Mouse (Mus musculus): ENCODE data around the gene Dmgdh. TPM values are rescaled to one million over a fixed set of nuclear protein-coding genes. Genes with fewer than 3 reads are reported as not detected.

Dmgdh gene
- polyA plus RNA-seq, 1 experiment from 2014 or later, result not detected

- Histone ChIP-seq H3K4me2 (no peak overlapping the region), H3K4me3 (ENCODE audit: low read depth, low read length) (no peak overlapping the region), H3K4me1 (ENCODE audit: control insufficient read depth, insufficient read depth, low read length) (peaks cover 3% of the 10 kb centered on the region), H3K9me3 (ENCODE audit: control insufficient read depth, low read length) (no peaks in the 10 kb centered on the region), H3K27me3 (ENCODE audit: control insufficient read depth, insufficient read depth, low read length) (no peaks in the 10 kb centered on the region), H3K27ac (ENCODE audit: low read depth, low read length) (no peak overlapping the region), H3K36me3 (ENCODE audit: control insufficient read depth, insufficient read depth, low read length) (no peaks in the 10 kb centered on the region), H3K9ac (ENCODE audit: low read length) (no peak overlapping the region)
- 79% methylated on average over 1 of the region's 1 CpGs for WGBS
- ATAC-seq (ENCODE audit: low FRiP score) (no peak), DNase-seq (ENCODE audit: low spot score, missing footprints) (no peak)
Measured at GRCm38 (mm10) chr13:93690821-93691220, 16.6 kb downstream of the Dmgdh start.

- H3K4me2 ChIP-seq, result no peak overlapping the region
- no peaks in the 10 kb centered on the region for H3K27me3 ChIP-seq (ENCODE audit: control insufficient read depth, insufficient read depth, low read length)
- H3K27ac ChIP-seq (ENCODE audit: low read depth, low read length), result no peak overlapping the region
- no peak overlapping the region for H3K4me3 ChIP-seq (ENCODE audit: low read depth, low read length)
- no peaks in the 10 kb centered on the region for H3K36me3 ChIP-seq (ENCODE audit: control insufficient read depth, insufficient read depth, low read length)
- H3K4me1 ChIP-seq (ENCODE audit: control insufficient read depth, insufficient read depth, low read length), result no peaks in the 10 kb centered on the region
- no peak overlapping the region for H3K9ac ChIP-seq (ENCODE audit: low read length)
- DNase-seq (ENCODE audit: low spot score, missing footprints), result no peak
- ATAC-seq (ENCODE audit: low FRiP score), result no peak
- WGBS, result 93% methylated on average over 6 of the region's 6 CpGs
- H3K9me3 ChIP-seq (ENCODE audit: control insufficient read depth, low read length), result no peaks in the 10 kb centered on the region
Measured at GRCm38 (mm10) chr13:93698866-93699265, 24.6 kb downstream of the Dmgdh start.

- no peaks in the 10 kb centered on the region for H3K4me1 ChIP-seq (ENCODE audit: control insufficient read depth, insufficient read depth, low read length)
- H3K4me2 ChIP-seq, result no peak overlapping the region
- no peaks in the 10 kb centered on the region for H3K36me3 ChIP-seq (ENCODE audit: control insufficient read depth, insufficient read depth, low read length)
- no peak overlapping the region for H3K27ac ChIP-seq (ENCODE audit: low read depth, low read length)
- H3K9me3 ChIP-seq (ENCODE audit: control insufficient read depth, low read length), result no peaks in the 10 kb centered on the region
- H3K27me3 ChIP-seq (ENCODE audit: control insufficient read depth, insufficient read depth, low read length), result no peaks in the 10 kb centered on the region
- H3K9ac ChIP-seq (ENCODE audit: low read length), result no peak overlapping the region
- 84% methylated on average over 4 of the region's 4 CpGs for WGBS
- DNase-seq (ENCODE audit: low spot score, missing footprints) (no peak), ATAC-seq (ENCODE audit: low FRiP score) (no peak)
- no peak overlapping the region for H3K4me3 ChIP-seq (ENCODE audit: low read depth, low read length)
Measured at GRCm38 (mm10) chr13:93705697-93706096, 31.5 kb downstream of the Dmgdh start.

- Histone ChIP-seq H3K9ac (ENCODE audit: low read length) (no peak overlapping the region), H3K4me1 (ENCODE audit: control insufficient read depth, insufficient read depth, low read length) (no peaks in the 10 kb centered on the region), H3K4me3 (ENCODE audit: low read depth, low read length) (no peak overlapping the region), H3K9me3 (ENCODE audit: control insufficient read depth, low read length) (no peaks in the 10 kb centered on the region), H3K36me3 (ENCODE audit: control insufficient read depth, insufficient read depth, low read length) (no peaks in the 10 kb centered on the region), H3K27ac (ENCODE audit: low read depth, low read length) (no peak overlapping the region), H3K4me2 (no peak overlapping the region), H3K27me3 (ENCODE audit: control insufficient read depth, insufficient read depth, low read length) (no peaks in the 10 kb centered on the region)
- DNase-seq (ENCODE audit: low spot score, missing footprints) (no peak), ATAC-seq (ENCODE audit: low FRiP score) (no peak)
- 90% methylated on average over 4 of the region's 4 CpGs for WGBS
Measured at GRCm38 (mm10) chr13:93707271-93707670, 33.0 kb downstream of the Dmgdh start.

- no peak for ATAC-seq (ENCODE audit: low FRiP score)
- 90% methylated on average over 4 of the region's 4 CpGs for WGBS
- Histone ChIP-seq H3K27me3 (ENCODE audit: control insufficient read depth, insufficient read depth, low read length) (no peaks in the 10 kb centered on the region), H3K36me3 (ENCODE audit: control insufficient read depth, insufficient read depth, low read length) (no peaks in the 10 kb centered on the region), H3K4me3 (ENCODE audit: low read depth, low read length) (no peak overlapping the region), H3K4me1 (ENCODE audit: control insufficient read depth, insufficient read depth, low read length) (no peaks in the 10 kb centered on the region), H3K9me3 (ENCODE audit: control insufficient read depth, low read length) (no peaks in the 10 kb centered on the region), H3K4me2 (no peak overlapping the region), H3K27ac (ENCODE audit: low read depth, low read length) (no peak overlapping the region), H3K9ac (ENCODE audit: low read length) (no peak overlapping the region)
- no peak for DNase-seq (ENCODE audit: low spot score, missing footprints)
Measured at GRCm38 (mm10) chr13:93710325-93710724, 36.1 kb downstream of the Dmgdh start.

GRCm38 (mm10) chr13:93711226-93711625 lies 37.0 kb downstream of the Dmgdh start:
- H3K36me3 ChIP-seq (ENCODE audit: control insufficient read depth, insufficient read depth, low read length), result no peaks in the 10 kb centered on the region

GRCm38 (mm10) chr13:93712362-93712761 lies 38.1 kb downstream of the Dmgdh start:
- WGBS, result 91% methylated on average over 4 of the region's 4 CpGs
- no peaks in the 10 kb centered on the region for H3K36me3 ChIP-seq (ENCODE audit: control insufficient read depth, insufficient read depth, low read length)

More at GRCm38 (mm10) chr13:93711226-93711625, 37.0 kb downstream of the Dmgdh start:
- no peak overlapping the region for H3K9ac ChIP-seq (ENCODE audit: low read length)
- no peaks in the 10 kb centered on the region for H3K4me1 ChIP-seq (ENCODE audit: control insufficient read depth, insufficient read depth, low read length)
- DNase-seq (ENCODE audit: low spot score, missing footprints) (no peak), ATAC-seq (ENCODE audit: low FRiP score) (no peak)
- H3K27ac ChIP-seq (ENCODE audit: low read depth, low read length), result no peak overlapping the region
- no peak overlapping the region for H3K4me2 ChIP-seq
- no peaks in the 10 kb centered on the region for H3K9me3 ChIP-seq (ENCODE audit: control insufficient read depth, low read length)
- H3K27me3 ChIP-seq (ENCODE audit: control insufficient read depth, insufficient read depth, low read length), result no peaks in the 10 kb centered on the region
- WGBS, result 89% methylated on average over 4 of the region's 4 CpGs
- H3K4me3 ChIP-seq (ENCODE audit: low read depth, low read length), result no peak overlapping the region

GRCm38 (mm10) chr13:93713826-93714225 lies 39.6 kb downstream of the Dmgdh start:
- Histone ChIP-seq H3K9me3 (ENCODE audit: control insufficient read depth, low read length) (no peaks in the 10 kb centered on the region), H3K4me1 (ENCODE audit: control insufficient read depth, insufficient read depth, low read length) (no peaks in the 10 kb centered on the region), H3K4me2 (no peak overlapping the region), H3K4me3 (ENCODE audit: low read depth, low read length) (no peak overlapping the region), H3K9ac (ENCODE audit: low read length) (no peak overlapping the region), H3K27ac (ENCODE audit: low read depth, low read length) (no peak overlapping the region), H3K36me3 (ENCODE audit: control insufficient read depth, insufficient read depth, low read length) (no peaks in the 10 kb centered on the region), H3K27me3 (ENCODE audit: control insufficient read depth, insufficient read depth, low read length) (no peaks in the 10 kb centered on the region)
- DNase-seq (ENCODE audit: low spot score, missing footprints) (no peak), ATAC-seq (ENCODE audit: low FRiP score) (no peak)
- 92% methylated on average over 3 of the region's 3 CpGs for WGBS

More at GRCm38 (mm10) chr13:93712362-93712761, 38.1 kb downstream of the Dmgdh start:
- Histone ChIP-seq H3K4me1 (ENCODE audit: control insufficient read depth, insufficient read depth, low read length) (no peaks in the 10 kb centered on the region), H3K9me3 (ENCODE audit: control insufficient read depth, low read length) (no peaks in the 10 kb centered on the region), H3K27ac (ENCODE audit: low read depth, low read length) (no peak overlapping the region), H3K4me3 (ENCODE audit: low read depth, low read length) (no peak overlapping the region), H3K27me3 (ENCODE audit: control insufficient read depth, insufficient read depth, low read length) (no peaks in the 10 kb centered on the region), H3K4me2 (no peak overlapping the region), H3K9ac (ENCODE audit: low read length) (no peak overlapping the region)
- ATAC-seq (ENCODE audit: low FRiP score) (no peak), DNase-seq (ENCODE audit: low spot score, missing footprints) (peak; percentile 82)

- H3K27ac ChIP-seq (ENCODE audit: low read depth, low read length), result no peak overlapping the region
- no peaks in the 10 kb centered on the region for H3K9me3 ChIP-seq (ENCODE audit: control insufficient read depth, low read length)
- no peaks in the 10 kb centered on the region for H3K4me1 ChIP-seq (ENCODE audit: control insufficient read depth, insufficient read depth, low read length)
- no peaks in the 10 kb centered on the region for H3K36me3 ChIP-seq (ENCODE audit: control insufficient read depth, insufficient read depth, low read length)
- H3K9ac ChIP-seq (ENCODE audit: low read length), result no peak overlapping the region
- H3K4me2 ChIP-seq, result no peak overlapping the region
- WGBS, result 53% methylated on average over 7 of the region's 7 CpGs
- no peak overlapping the region for H3K4me3 ChIP-seq (ENCODE audit: low read depth, low read length)
- ATAC-seq (ENCODE audit: low FRiP score) (no peak), DNase-seq (ENCODE audit: low spot score, missing footprints) (no peak)
- no peaks in the 10 kb centered on the region for H3K27me3 ChIP-seq (ENCODE audit: control insufficient read depth, insufficient read depth, low read length)
Measured at GRCm38 (mm10) chr13:93717113-93717512, 42.9 kb downstream of the Dmgdh start.

- Histone ChIP-seq H3K4me1 (ENCODE audit: control insufficient read depth, insufficient read depth, low read length) (no peaks in the 10 kb centered on the region), H3K27ac (ENCODE audit: low read depth, low read length) (no peak overlapping the region), H3K4me2 (no peak overlapping the region), H3K27me3 (ENCODE audit: control insufficient read depth, insufficient read depth, low read length) (no peaks in the 10 kb centered on the region), H3K4me3 (ENCODE audit: low read depth, low read length) (no peak overlapping the region), H3K9ac (ENCODE audit: low read length) (no peak overlapping the region), H3K36me3 (ENCODE audit: control insufficient read depth, insufficient read depth, low read length) (no peaks in the 10 kb centered on the region), H3K9me3 (ENCODE audit: control insufficient read depth, low read length) (no peaks in the 10 kb centered on the region)
- 5% methylated on average over 7 of the region's 7 CpGs for WGBS
- no peak for ATAC-seq (ENCODE audit: low FRiP score)
- DNase-seq (ENCODE audit: low spot score, missing footprints), result peak; percentile 97
Measured at GRCm38 (mm10) chr13:93718948-93719347, 44.7 kb downstream of the Dmgdh start.
